Mouse (Mus musculus): ENCODE measurements at regions not wholly inside any gene's neighbourhood (a gene's known extent, or its start where the extent isn't known, plus 50 kb on each side); places are given as distances from the start of the nearest gene placed in this dataset.

DNA sequence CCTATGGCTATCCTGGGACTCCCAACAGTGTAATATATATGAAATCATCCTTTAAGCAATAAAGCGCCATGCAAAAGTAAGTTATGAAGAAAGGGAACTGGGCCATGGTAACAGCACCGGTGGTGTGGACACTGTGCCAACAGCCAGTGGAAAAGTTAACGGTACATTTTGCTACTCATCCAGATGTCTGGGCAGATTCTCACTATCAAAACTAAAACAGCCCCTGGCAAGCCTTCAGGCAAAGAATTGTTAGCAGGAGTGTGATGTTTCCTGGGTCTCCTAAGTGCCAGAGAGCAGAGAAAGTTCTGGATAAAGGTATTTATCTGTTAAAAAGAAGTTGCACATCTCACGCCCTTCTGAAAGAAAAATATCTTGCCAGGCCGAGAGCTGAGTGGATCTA lies 198.0 kb upstream of the Hnrnpa3 start:
- TF ChIP-seq POLR2A (IDR thresholded peaks at IDR 0.05; ENCODE audit: insufficient read depth, low read length), result no peak
- no peak for TF ChIP-seq EP300 (IDR thresholded peaks at IDR 0.05; ENCODE audit: insufficient read depth, low read depth, low read length)
